Mouse (Mus musculus) liver, embryonic 11.5 days (tissue): ENCODE results near the gene Bdnf. TPM values are rescaled to one million over a fixed set of nuclear protein-coding genes. Genes with fewer than 3 reads are reported as not detected.

Source experiments
- ATAC-seq: fragments of 200-750 bp; cut with Nextera tagmentation; replicated peaks from 2 replicates; pipeline ENCODE4 v1.8.0; 2017; ENCODE audit warnings: moderate number of reproducible peaks, mild to moderate bottlenecking, moderate TSS enrichment, moderate library complexity; ENCODE audit not compliant: low FRiP score
- DNase-seq: peaks from one replicate; pipeline ENCODE4 v3.0.0-alpha.2; 2017; ENCODE audit warnings: low spot score
- H3K27ac ChIP-seq: fragments of 300-500 bp; sonication (generic); 2 replicates; pipeline ENCODE4 v1.5.1; 2014; ENCODE audit warnings: mild to moderate bottlenecking, low read depth, low read length, control low read depth
- H3K27me3 ChIP-seq: fragments of 300-500 bp; sonication (generic); replicated peaks from 2 replicates; pipeline ENCODE4 v1.6.1; 2014; ENCODE audit warnings: low read length, mixed read lengths; ENCODE audit not compliant: control insufficient read depth, insufficient read depth
- H3K36me3 ChIP-seq: fragments of 300-500 bp; sonication (generic); 2 replicates; pipeline ENCODE4 v1.6.1; 2014; ENCODE audit warnings: mild to moderate bottlenecking, low read length, moderate library complexity, mixed read lengths; ENCODE audit not compliant: control insufficient read depth, insufficient read depth
- H3K4me1 ChIP-seq: fragments of 300-500 bp; sonication (generic); replicated peaks from 2 replicates; pipeline ENCODE4 v1.6.1; 2014; ENCODE audit warnings: low read length, mixed read lengths; ENCODE audit not compliant: control insufficient read depth, insufficient read depth
- H3K4me2 ChIP-seq: fragments of 300-500 bp; sonication (generic); 2 replicates; pipeline ENCODE4 v1.6.1; 2014; ENCODE audit warnings: mild to moderate bottlenecking, control low read depth, moderate library complexity
- H3K4me3 ChIP-seq: fragments of 300-500 bp; sonication (generic); 2 replicates; pipeline ENCODE4 v1.5.1; 2014; ENCODE audit warnings: low read depth, low read length, control low read depth
- H3K9ac ChIP-seq: fragments of 300-500 bp; sonication (generic); 2 replicates; pipeline ENCODE4 v1.6.1; 2014; ENCODE audit warnings: low read depth, low read length, control low read depth
- H3K9me3 ChIP-seq: fragments of 300-500 bp; sonication (generic); 2 replicates; pipeline ENCODE4 v1.6.1; 2016; ENCODE audit warnings: low read length, inconsistent platforms, mixed read lengths; ENCODE audit not compliant: control insufficient read depth
- WGBS: fragments of 180-500 bp; shearing (Covaris S2); extraction: QIAGEN DNeasy Blood & Tissue Kit; methylation state at CpG from one replicate; pipeline ENCODE4 v1.1.7; 2014; 5-methylcytosine and 5-hydroxymethylcytosine counted together
- polyA plus RNA-seq: library from polyadenylated mRNA; unstranded; fragments of >200 nt; fragmentation: Nextera tagmentation; extraction: Ambion mirVana; gene quantifications from 2 replicates; pipeline ENCODE4 v1.2.1, GENCODE M21; 2014

Gene Bdnf
- 0.74 and 0.87 TPM in 2 replicates for polyA plus RNA-seq

DNA sequence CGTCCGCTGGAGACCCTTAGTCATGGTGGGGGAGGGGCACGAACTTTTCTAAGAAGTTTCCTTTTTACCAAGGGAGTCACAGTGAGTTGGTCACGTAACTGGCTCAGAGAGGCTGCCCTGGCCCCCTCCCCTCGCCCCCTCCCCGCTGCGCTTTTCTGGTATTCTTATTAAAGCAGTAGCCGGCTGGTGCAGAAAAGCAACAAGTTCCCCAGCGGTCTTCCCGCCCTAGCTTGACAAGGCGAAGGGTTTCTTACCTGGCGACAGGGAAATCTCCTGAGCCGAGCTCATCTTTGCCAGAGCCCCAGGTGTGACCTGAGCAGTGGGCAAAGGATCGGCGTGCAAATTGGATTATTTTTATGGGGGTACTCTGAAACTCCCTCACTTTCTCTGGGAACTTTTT, at the start of gene Bdnf:
Gene Bdnf, plus strand, starts transcription at position 169 of the 400 bp plus-strand sequence.
- WGBS, result 5% methylated on average over 15 of the region's 15 CpGs

DNA sequence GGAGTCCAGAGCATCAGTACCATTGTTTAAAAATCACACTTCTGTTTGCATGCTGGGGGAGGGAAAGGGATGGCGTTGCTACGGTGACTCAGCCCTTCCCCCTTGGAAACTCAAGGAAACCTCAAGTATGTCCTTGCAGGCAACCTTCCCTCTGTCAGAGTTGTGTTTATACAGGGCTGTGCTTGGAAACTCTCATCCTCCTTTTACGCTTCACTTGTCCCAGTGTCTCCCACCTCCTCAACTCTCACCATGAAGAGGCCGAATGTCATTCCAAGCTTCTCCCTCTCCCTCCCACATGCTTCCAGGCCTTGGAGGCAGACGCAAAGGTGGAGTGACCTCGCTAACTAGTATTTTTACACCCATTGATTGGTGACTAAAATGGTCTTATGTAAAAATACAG, 47.6 kb upstream of the Bdnf start:
- ATAC-seq, result no peak
- whole genome bisulfite sequencing, result 79% methylated on average over 6 of the region's 6 CpGs
- Histone ChIP-seq H3K27me3 (no peaks in the 10 kb centered on the region), H3K9me3 (no peaks in the 10 kb centered on the region), H3K36me3 (no peaks in the 10 kb centered on the region), H3K4me1 (no peaks in the 10 kb centered on the region), H3K4me3 (no peak overlapping the region), H3K27ac (no peak overlapping the region), H3K4me2 (no peak overlapping the region), H3K9ac (no peak overlapping the region)
- DNase-seq, result no peak

More for the DNA sequence above, at the start of gene Bdnf:
- H3K4me3 ChIP-seq, result peak within 1 kb of the TSS; percentile 37
- DNase-seq, result no peak
- H3K9me3 ChIP-seq, result no peaks in the 10 kb centered on the region
- no peak within 1 kb of the TSS for H3K9ac ChIP-seq
- no peaks in the 10 kb centered on the region for H3K36me3 ChIP-seq
- H3K4me2 ChIP-seq, result peak within 1 kb of the TSS; percentile 65
- no peaks in the 10 kb centered on the region; the same call in 1 of the 2 replicates for H3K4me1 ChIP-seq
- no peak within 1 kb of the TSS for H3K27ac ChIP-seq
- ATAC-seq, result no peak
- peaks cover 62% of the 10 kb centered on the region for H3K27me3 ChIP-seq

DNA sequence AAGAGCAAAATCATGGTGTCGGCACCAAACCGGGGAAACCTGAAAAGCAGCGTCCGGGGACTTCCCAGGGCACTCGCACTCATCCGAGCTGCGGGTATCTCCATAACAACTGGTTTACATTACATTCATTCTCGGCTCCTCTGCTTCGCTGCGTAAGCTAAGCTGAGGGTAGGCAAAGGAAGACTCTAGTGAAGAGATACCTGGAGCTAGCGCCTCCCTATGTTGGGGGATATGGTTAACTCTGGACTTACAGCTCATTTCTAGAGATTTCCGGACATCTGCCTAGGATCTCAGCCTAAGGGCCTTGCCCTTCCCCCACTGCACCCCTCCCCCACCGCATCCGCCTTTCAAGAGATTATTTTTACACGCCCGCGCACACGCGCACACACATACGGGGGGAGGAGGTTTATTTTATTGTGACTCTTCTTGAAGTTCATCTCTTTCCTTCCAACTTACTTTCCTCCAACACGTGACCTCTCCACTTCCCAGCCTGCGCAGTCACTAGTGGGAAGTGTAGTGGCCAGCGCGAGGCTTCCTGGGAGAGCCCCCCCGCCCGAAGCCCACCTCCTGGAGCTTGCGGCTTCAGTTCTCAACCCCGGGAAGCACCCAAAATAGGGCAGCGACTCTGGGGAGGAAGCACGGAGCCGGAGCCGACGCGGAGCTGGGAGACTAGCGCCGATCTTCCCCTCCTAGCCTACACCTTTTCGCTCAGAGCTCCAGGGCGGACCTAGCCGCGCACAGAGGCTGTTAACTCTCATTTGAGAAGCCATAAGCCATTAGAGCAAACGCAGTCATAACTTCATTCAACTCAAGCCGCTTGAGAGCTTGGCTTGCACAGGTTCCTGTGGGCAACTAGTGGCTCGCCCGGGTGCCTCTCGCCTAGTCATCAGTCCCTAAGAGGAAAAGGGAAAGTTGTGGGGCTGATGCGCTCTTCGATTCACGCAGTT, 718 bp upstream of the Bdnf start:
- H3K9ac ChIP-seq, result no peak overlapping the region
- peak; percentile 34 for DNase-seq
- no peak overlapping the region for H3K27ac ChIP-seq
- no peak; the same call in 1 of the 2 replicates for ATAC-seq
- peaks cover 58% of the 10 kb centered on the region for H3K27me3 ChIP-seq
- H3K4me3 ChIP-seq, result peak overlapping the region; percentile 37
- no peaks in the 10 kb centered on the region; the same call in 1 of the 2 replicates for H3K4me1 ChIP-seq
- H3K4me2 ChIP-seq, result peak overlapping the region; percentile 65
- no peaks in the 10 kb centered on the region for H3K36me3 ChIP-seq
- 2% methylated on average over 48 of the region's 48 CpGs for WGBS
- H3K9me3 ChIP-seq, result no peaks in the 10 kb centered on the region

DNA sequence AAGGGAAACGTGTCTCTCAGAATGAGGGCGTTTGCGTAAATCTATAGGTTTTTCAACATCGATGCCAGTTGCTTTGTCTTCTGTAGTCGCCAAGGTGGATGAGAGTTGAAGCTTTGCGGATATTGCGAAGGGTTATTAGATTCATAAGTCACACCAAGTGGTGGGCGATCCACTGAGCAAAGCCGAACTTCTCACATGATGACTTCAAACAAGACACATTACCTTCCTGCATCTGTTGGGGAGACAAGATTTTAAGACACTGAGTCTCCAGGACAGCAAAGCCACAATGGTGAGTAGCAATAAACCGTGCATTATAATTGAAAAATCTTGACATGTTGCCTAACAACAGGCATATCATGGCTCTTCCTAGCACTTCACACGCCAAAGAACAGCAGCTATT, 551 bp downstream of the Bdnf start:
- WGBS, result 12% methylated on average over 11 of the region's 11 CpGs
- H3K4me2 ChIP-seq, result no peak overlapping the region
- peaks cover 62% of the 10 kb centered on the region for H3K27me3 ChIP-seq
- no peak overlapping the region for H3K9ac ChIP-seq
- DNase-seq (no peak), ATAC-seq (no peak)
- no peaks in the 10 kb centered on the region for H3K36me3 ChIP-seq
- no peak overlapping the region for H3K4me3 ChIP-seq
- H3K4me1 ChIP-seq, result no peaks in the 10 kb centered on the region; the same call in 1 of the 2 replicates
- no peak overlapping the region for H3K27ac ChIP-seq
- no peaks in the 10 kb centered on the region for H3K9me3 ChIP-seq

DNA sequence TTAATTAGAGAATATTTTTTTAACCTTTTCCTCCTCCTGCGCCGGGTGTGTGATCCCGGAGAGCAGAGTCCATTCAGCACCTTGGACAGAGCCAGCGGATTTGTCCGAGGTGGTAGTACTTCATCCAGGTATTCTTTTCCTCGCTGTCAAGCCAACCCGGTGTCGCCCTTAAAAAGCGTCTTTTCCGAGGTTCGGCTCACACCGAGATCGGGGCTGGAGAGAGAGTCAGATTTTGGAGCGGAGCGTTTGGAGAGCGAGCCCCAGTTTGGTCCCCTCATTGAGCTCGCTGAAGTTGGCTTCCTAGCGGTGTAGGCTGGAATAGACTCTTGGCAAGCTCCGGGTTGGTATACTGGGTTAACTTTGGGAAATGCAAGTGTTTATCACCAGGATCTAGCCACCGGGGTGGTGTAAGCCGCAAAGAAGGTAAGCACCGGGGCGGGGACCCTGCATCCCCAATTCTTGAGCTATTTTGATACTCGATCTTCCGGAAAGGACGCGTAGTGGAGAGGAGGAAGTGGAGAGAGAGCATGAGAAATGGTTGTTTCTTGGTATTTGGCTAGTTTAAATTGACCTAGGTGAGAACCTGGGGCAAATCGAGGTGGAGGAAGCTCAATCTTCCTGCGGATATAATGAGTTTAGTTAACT, 1.6 kb downstream of the Bdnf start:
- H3K27me3 ChIP-seq, result peaks cover 62% of the 10 kb centered on the region
- H3K9ac ChIP-seq, result no peak overlapping the region
- H3K9me3 ChIP-seq, result no peaks in the 10 kb centered on the region
- 0 out of 2 replicates have a peak overlapping the region, but pooled peaks have one; percentile 3 for H3K4me3 ChIP-seq
- no peaks in the 10 kb centered on the region for H3K36me3 ChIP-seq
- ATAC-seq (0 out of 2 replicates have a peak, but pooled peaks have one; percentile 43), DNase-seq (peak; percentile 64)
- H3K4me1 ChIP-seq, result no peaks in the 10 kb centered on the region; the same call in 1 of the 2 replicates
- H3K27ac ChIP-seq, result no peak overlapping the region
- H3K4me2 ChIP-seq, result peak overlapping the region; percentile 23
- under 1% methylated on average over 29 of the region's 29 CpGs for WGBS

DNA sequence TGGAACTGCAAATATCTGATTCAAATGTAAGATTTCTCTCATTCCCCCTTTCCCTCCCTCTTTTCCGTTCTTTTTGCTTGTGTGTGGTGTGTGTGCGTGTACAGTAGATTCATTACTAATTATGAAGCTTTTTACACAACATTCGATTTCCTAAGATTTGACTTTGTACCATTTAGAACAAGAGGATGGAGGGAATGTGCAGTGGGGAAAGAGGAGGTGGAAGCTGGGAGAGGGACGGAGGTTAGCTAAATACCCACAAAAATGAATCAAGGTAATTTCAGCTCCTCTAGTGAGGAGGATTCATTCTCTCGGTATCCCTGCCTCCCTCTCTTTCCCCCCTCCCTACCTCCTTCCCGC, 2.1 kb downstream of the Bdnf start:
- Histone ChIP-seq H3K4me2 (no peak overlapping the region), H3K36me3 (no peaks in the 10 kb centered on the region), H3K27ac (no peak overlapping the region), H3K4me3 (no peak overlapping the region), H3K9me3 (no peaks in the 10 kb centered on the region), H3K4me1 (no peaks in the 10 kb centered on the region; the same call in 1 of the 2 replicates), H3K9ac (no peak overlapping the region), H3K27me3 (peaks cover 62% of the 10 kb centered on the region)
- 3% methylated on average over 5 of the region's 6 CpGs for WGBS
- ATAC-seq (no peak), DNase-seq (no peak)

DNA sequence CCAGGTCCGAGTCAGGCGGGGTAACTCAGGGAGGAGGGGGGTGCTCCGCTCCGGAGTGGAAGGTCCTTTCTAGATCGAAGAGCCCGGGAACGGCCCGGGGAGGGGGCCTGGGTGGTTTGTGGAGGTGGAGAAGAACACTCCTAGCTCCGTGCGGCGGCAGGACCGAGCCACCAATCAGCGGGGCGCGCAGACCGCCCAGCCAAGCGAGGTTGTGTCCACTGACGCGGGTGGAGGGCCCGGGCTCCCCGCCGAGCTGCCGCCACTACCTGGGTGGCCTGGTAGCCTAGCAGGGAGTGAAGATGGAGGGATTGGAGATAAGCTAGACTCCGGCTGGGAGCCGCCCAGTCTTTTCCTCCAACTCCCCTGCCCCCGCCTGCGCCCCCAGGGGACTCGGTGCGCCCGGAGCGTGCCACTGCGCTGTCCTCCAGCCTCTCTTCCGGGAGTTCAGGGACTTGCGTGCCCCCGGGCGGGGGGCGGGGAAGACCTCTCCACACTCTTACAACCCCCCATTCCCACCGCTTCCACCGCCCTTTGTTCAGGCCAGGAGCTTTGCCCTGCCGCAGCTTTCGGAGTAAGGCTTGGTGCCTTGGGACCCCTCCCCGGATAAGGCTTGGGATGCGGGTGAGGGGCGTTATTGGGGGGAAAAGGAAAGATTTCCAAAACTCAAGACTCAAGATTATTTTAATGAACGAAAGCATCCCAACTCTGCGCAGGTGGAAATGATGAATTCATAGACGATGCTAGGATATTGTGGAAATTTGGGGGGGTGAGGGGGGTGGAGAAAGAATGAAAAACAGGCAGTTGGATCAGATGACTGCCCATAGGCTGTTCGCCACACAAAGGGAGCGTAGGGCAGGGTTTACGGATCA, 3.0 kb downstream of the Bdnf start:
- no peaks in the 10 kb centered on the region for H3K36me3 ChIP-seq
- H3K27me3 ChIP-seq, result peaks cover 61% of the 10 kb centered on the region
- no peak overlapping the region for H3K27ac ChIP-seq
- 0 out of 2 replicates have a peak, but pooled peaks have one; percentile 14 for ATAC-seq
- WGBS, result 2% methylated on average over 50 of the region's 50 CpGs
- H3K4me1 ChIP-seq, result no peaks in the 10 kb centered on the region; the same call in 1 of the 2 replicates
- peak overlapping the region; percentile 42 for H3K4me3 ChIP-seq
- no peak overlapping the region for H3K9ac ChIP-seq
- H3K9me3 ChIP-seq, result no peaks in the 10 kb centered on the region
- H3K4me2 ChIP-seq, result peak overlapping the region; percentile 70
- peak; percentile 42 for DNase-seq

DNA sequence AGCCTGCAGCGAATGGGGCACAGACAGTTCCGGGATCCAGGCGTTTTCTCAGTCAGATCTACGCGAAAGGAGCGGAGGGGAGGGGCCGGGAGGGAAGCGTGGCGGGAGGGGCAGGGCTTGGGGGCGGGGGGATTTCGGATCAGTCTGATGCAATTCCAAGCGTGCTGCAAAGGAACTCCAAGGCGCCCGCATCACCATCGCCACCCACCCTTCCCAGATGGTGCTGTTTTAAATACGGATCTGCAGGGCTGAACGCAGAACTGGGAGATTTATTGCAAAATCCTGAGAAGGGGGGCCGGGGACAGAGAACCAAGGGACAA, 3.5 kb downstream of the Bdnf start:
- no peaks in the 10 kb centered on the region for H3K9me3 ChIP-seq
- no peak overlapping the region for H3K27ac ChIP-seq
- under 1% methylated on average over 18 of the region's 18 CpGs for WGBS
- H3K36me3 ChIP-seq, result no peaks in the 10 kb centered on the region
- H3K9ac ChIP-seq, result no peak overlapping the region
- DNase-seq, result peak; percentile 56
- peak overlapping the region; percentile 42 for H3K4me3 ChIP-seq
- ATAC-seq, result no peak; the same call in 1 of the 2 replicates
- H3K27me3 ChIP-seq, result peaks cover 55% of the 10 kb centered on the region
- H3K4me2 ChIP-seq, result peak overlapping the region; percentile 70
- no peaks in the 10 kb centered on the region; the same call in 1 of the 2 replicates for H3K4me1 ChIP-seq
